8 mouse cellular contexts compared by ENCODE assay signal in the genomic region with DNA sequence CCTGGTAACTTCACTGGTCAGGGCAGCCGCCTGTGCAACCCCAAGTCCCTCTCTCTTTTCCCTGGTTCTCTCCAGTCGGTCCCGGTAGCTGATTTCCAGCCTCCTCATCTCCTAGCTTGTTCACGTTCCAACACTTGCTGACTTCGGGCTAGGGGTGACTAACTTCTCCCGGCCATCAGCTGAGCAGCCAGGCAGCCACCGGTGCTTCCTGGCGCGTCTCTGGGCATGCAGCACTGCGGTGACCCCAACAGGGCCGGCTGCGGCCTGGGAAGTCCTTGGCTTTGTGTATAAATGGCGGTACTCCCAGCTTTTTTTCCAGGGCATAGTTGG. TPM values are rescaled to one million over a fixed set of nuclear protein-coding genes. Genes with fewer than 3 reads are reported as not detected.
A peak's percentile ranks its signal among the peaks of the same experiment; 100 is the strongest.
DNase-seq lines count a peak whose midpoint lies in the region; ATAC-seq lines count a peak whose summit lies in the region.

Gene Adamts5, minus strand, starts transcription at position 248 of the 330 bp plus-strand sequence.

- peak within 1 kb of the TSS; percentile 61 for H3K4me3 ChIP-seq in embryonic facial prominence, embryonic 14.5 days (ENCODE audit: low read depth, low read length)
- H3K4me3 ChIP-seq in liver, embryonic 12.5 days: peak within 1 kb of the TSS; percentile 50

- peaks cover 16% of the 10 kb centered on the region; the same call in 1 of the 2 replicates for H3K4me1 ChIP-seq in embryonic facial prominence, embryonic 14.5 days (ENCODE audit: control insufficient read depth, insufficient read depth, low read length)
- H3K4me1 ChIP-seq in liver, embryonic 12.5 days: peaks cover 12% of the 10 kb centered on the region; the same call in 1 of the 2 replicates

- H3K27me3 ChIP-seq in embryonic facial prominence, embryonic 14.5 days (replicated peaks; ENCODE audit: control insufficient read depth, insufficient read depth, low read length): peaks cover 12% of the 10 kb centered on the region
- H3K27me3 ChIP-seq in liver, embryonic 12.5 days (replicated peaks): peaks cover 49% of the 10 kb centered on the region

- WGBS in embryonic facial prominence, embryonic 14.5 days: 12% methylated on average over 13 of the region's 13 CpGs
- WGBS in liver, embryonic 12.5 days (ENCODE audit: insufficient replicate concordance): 6% methylated on average over 13 of the region's 13 CpGs

- H3K9ac ChIP-seq in embryonic facial prominence, embryonic 14.5 days (ENCODE audit: low read depth, low read length): peak within 1 kb of the TSS; percentile 70
- H3K9ac ChIP-seq in liver, embryonic 12.5 days: no peak within 1 kb of the TSS

- intact Hi-C loops in heart, postnatal 25 days (cut with DNase I): loop anchor here (5.0 kb wide), 1 partner anchor 401 kb away; no protein-coding TSS in a partner anchor

- H3K36me3 ChIP-seq in embryonic facial prominence, embryonic 14.5 days (ENCODE audit: control insufficient read depth, insufficient read depth, low read length): no peaks in the 10 kb centered on the region
- H3K36me3 ChIP-seq in liver, embryonic 12.5 days: no peaks in the 10 kb centered on the region

- peak; percentile 26 for DNase-seq in ovary, postnatal 36 days (ENCODE audit: low spot score)
- no peak for DNase-seq in ovary, adult 18-20 months (ENCODE audit: low spot score)
- no peak for DNase-seq in embryonic facial prominence, embryonic 14.5 days (ENCODE audit: low spot score)
- DNase-seq in heart, postnatal 25 days (ENCODE audit: low spot score): peak; percentile 29
- peak; percentile 38 for DNase-seq in retina, embryonic 14.5 days (ENCODE audit: low spot score)
- no peak for DNase-seq in yolk sac, embryonic 10.5 days (ENCODE audit: low spot score)
- no peak for DNase-seq in layer of hippocampus, postnatal 25 days (ENCODE audit: extremely low spot score in 1 of 2, low spot score in 1 of 2)

- no peaks in the 10 kb centered on the region for H3K9me3 ChIP-seq in embryonic facial prominence, embryonic 14.5 days (ENCODE audit: control insufficient read depth, low read length)
- no peaks in the 10 kb centered on the region for H3K9me3 ChIP-seq in liver, embryonic 12.5 days (replicated peaks)

- peak within 1 kb of the TSS; percentile 98 for H3K4me2 ChIP-seq in embryonic facial prominence, embryonic 14.5 days (ENCODE audit: low read depth, low read length)
- H3K4me2 ChIP-seq in liver, embryonic 12.5 days: peak within 1 kb of the TSS; percentile 60

- peak; percentile 10; the same call in 1 of the 2 replicates for ATAC-seq in embryonic facial prominence, embryonic 14.5 days (ENCODE audit: low read depth)
- no peak for ATAC-seq in liver, embryonic 12.5 days

- H3K27ac ChIP-seq in embryonic facial prominence, embryonic 14.5 days (replicated peaks; ENCODE audit: low read depth, low read length): peak within 1 kb of the TSS; percentile 76
- no peak within 1 kb of the TSS for H3K27ac ChIP-seq in liver, embryonic 12.5 days

RNA-seq across cellular contexts. Expression of gene Adamts5, which starts in this region (rescaled TPM):
- 8.7 and 9.0 TPM in 2 replicates for polyA plus RNA-seq in embryonic facial prominence, embryonic 14.5 days (2014; fragmentation: Nextera tagmentation; extraction: Ambion mirVana)
- 10 to 100 TPM in 1 of 2 experiments, 1 to 10 TPM in 1; 9.7 to 11.2 TPM for total RNA-seq in heart, postnatal 25 days (2021)
- polyA plus RNA-seq in liver, embryonic 12.5 days (2016; fragmentation: Nextera tagmentation; extraction: Ambion mirVana): 0.49 and 0.61 TPM in 2 replicates
- total RNA-seq in layer of hippocampus, postnatal 25 days (2021): under 1 TPM; 0.69 to 0.73 TPM

Comparison
In these comparisons a context has a peak if more than half of its experiments do, and no peak if none do; other contexts are left out.
1. RNA of gene Adamts5 (total RNA-seq): 9.7 to 11.2 TPM in heart, postnatal 25 days; 0.69 to 0.73 TPM in layer of hippocampus, postnatal 25 days; every median in the first group is over 4 times any median in the second.
2. DNase-seq: peak in ovary, postnatal 36 days (single experiment), heart, postnatal 25 days (single experiment) and retina, embryonic 14.5 days (single experiment); none in ovary, adult 18-20 months (single experiment), embryonic facial prominence, embryonic 14.5 days (single experiment), yolk sac, embryonic 10.5 days (single experiment) and layer of hippocampus, postnatal 25 days (0 of 2).